Mouse (Mus musculus): Measurements from ENCODE around the gene Col4a4.

DNA sequence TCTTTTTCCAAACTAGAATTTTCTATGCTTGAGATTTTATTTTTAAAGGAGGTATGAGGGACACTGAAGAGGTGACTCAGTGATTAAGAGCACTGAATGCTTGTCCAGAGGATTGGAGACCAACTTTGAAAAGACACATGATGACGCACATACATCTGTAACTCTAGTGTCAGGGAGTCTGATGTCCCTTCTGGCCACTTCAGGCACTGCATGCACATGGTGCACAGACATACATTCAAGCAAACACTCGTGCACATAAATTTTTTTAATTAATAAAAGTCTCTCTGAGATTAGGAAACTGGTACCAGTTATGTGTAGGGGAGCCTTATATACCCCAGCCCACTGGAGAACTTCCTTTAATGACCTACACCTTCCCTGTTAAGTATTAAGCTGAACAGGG lies 10.5 kb downstream of the Col4a4 start:
- no peak for TF ChIP-seq CTCF (IDR thresholded peaks at IDR 0.05; ENCODE audit: low read depth)
- no peak for TF ChIP-seq EP300 (IDR thresholded peaks at IDR 0.05; ENCODE audit: low read depth)

Data from heart, postnatal 0 days (tissue).